ENCODE assay signal across 8 mouse cellular contexts in the genomic region with DNA sequence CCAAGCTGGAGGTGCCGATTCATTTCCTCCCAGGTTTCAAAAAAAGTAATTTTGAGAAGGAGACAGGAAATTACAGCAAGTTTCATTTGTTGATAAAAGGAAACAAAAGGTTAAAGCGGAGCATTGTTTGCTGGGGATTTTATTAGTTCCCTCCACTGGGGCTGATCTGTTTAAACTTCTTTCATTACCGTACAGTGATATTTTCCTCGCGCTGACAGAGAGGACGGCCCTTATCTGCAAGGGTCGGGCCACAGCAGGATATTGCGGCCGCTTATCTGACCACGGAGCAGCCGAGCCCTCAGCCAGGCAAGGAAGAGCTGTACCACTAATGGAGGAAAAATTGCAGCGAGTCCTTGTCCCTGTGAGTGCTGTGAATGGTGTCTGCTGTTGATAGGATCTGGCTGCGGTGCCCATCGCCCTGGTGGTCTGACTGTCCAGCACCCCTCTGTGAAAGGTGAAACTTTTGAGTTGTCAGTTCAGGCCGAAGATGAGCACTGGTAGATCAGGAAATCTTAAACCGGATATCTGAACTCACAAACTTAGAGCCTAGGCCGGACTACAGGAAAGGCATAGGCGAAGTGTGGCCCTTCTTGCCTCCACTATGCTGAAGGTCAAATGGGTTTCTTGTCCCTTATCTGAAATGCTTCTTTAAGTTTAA. TPM values are rescaled to one million over a fixed set of nuclear protein-coding genes. Genes with fewer than 3 reads are reported as not detected.
DNase-seq lines count a peak whose midpoint lies in the region; ATAC-seq and TF ChIP-seq lines count a peak whose summit lies in the region.

No protein-coding gene starts in this region.

- TF ChIP-seq POLR2A in MEL (IDR thresholded peaks at IDR 0.05; ENCODE audit: control insufficient read depth in 1 of 2, insufficient read depth in 1 of 2, low read depth in 1 of 2, low read length in 2 of 2, poor library complexity in 1 of 2) = no peak
- TF ChIP-seq POLR2A in myocyte (IDR thresholded peaks at IDR 0.05; ENCODE audit: insufficient read length, low read depth) = no peak

- ATAC-seq in heart, embryonic 14.5 days (ENCODE audit: insufficient number of reproducible peaks, insufficient read depth, low FRiP score, low read depth) = peak; percentile 74
- ATAC-seq in limb, embryonic 13.5 days (ENCODE audit: low FRiP score, low read depth) = 0 out of 2 replicates have a peak, but pooled peaks have one; percentile 14

- peak overlapping the region; percentile 15; the same call in 1 of the 2 replicates for H3K9ac ChIP-seq in MEL (ENCODE audit: control insufficient read depth, low read depth, low read length, poor library complexity, severe bottlenecking)
- H3K9ac ChIP-seq in heart, embryonic 14.5 days (ENCODE audit: low read length) = peak overlapping the region; percentile 66
- peak overlapping the region; percentile 31; the same call in 1 of the 2 replicates for H3K9ac ChIP-seq in limb, embryonic 13.5 days

- H3K9me3 ChIP-seq in MEL (replicated peaks; ENCODE audit: insufficient read depth, low read length) = no peaks in the 10 kb centered on the region
- H3K9me3 ChIP-seq in heart, embryonic 14.5 days (ENCODE audit: control insufficient read depth, low read length) = no peaks in the 10 kb centered on the region
- H3K9me3 ChIP-seq in limb, embryonic 13.5 days = no peaks in the 10 kb centered on the region

- peak overlapping the region; percentile 48 for H3K27ac ChIP-seq in MEL (ENCODE audit: control insufficient read depth, low read depth, low read length)
- H3K27ac ChIP-seq in heart, embryonic 14.5 days (replicated peaks in 1 of 2; ENCODE audit: control insufficient read depth in 1 of 2, insufficient read depth in 1 of 2, low read depth in 2 of 2, low read length in 2 of 2) = peak overlapping the region; percentile 80 to 84
- H3K27ac ChIP-seq in limb, embryonic 13.5 days = peak overlapping the region; percentile 83

- TF ChIP-seq RAD21 in MEL (IDR thresholded peaks at IDR 0.05; ENCODE audit: low read depth, low read length) = no peak

- DNase-seq in CD4-positive, CD25-positive, alpha-beta regulatory T cell, adult 2 months (ENCODE audit: low read depth, low spot score) = peak; percentile 42
- peak; percentile 94 for DNase-seq in MEL (ENCODE audit: low read depth, low spot score)
- no peak for DNase-seq in T-cell, adult 2 months (ENCODE audit: low spot score)
- no peak for DNase-seq in thymus, adult 18-20 months
- DNase-seq in Muller cell, postnatal 12 days (ENCODE audit: inconsistent ontology term) = no peak

- H3ac ChIP-seq in myocyte (ENCODE audit: control insufficient read depth, insufficient read length) = no peak overlapping the region

- H3K4me1 ChIP-seq in MEL (ENCODE audit: control insufficient read depth in 1 of 2, insufficient read depth in 2 of 2, low read length in 2 of 2) = peaks cover 18 to 39% of the 10 kb centered on the region in 2 experiments
- peaks cover 30 to 72% of the 10 kb centered on the region in 2 experiments for H3K4me1 ChIP-seq in heart, embryonic 14.5 days (ENCODE audit: control insufficient read depth in 2 of 2, insufficient read depth in 2 of 2, low read length in 2 of 2)
- peaks cover 56% of the 10 kb centered on the region for H3K4me1 ChIP-seq in limb, embryonic 13.5 days

- H3K4me3 ChIP-seq in MEL (ENCODE audit: control insufficient read depth in 1 of 2, insufficient read depth in 1 of 2, low read depth in 2 of 2, low read length in 2 of 2) = peak overlapping the region; percentile 31 to 32; a peak in 3 of 4 replicates
- no peak overlapping the region for H3K4me3 ChIP-seq in heart, embryonic 14.5 days (ENCODE audit: control insufficient read depth in 1 of 2, insufficient read depth in 1 of 2, low read depth in 1 of 2, low read length in 2 of 2)
- no peak overlapping the region for H3K4me3 ChIP-seq in limb, embryonic 13.5 days
- H3K4me3 ChIP-seq in myocyte = no peak overlapping the region

- H3K36me3 ChIP-seq in MEL (ENCODE audit: control insufficient read depth in 1 of 2, insufficient read depth in 2 of 2, low read length in 2 of 2) = peaks cover 0 to 43% of the 10 kb centered on the region in 2 experiments; a peak in 2 of 4 replicates
- H3K36me3 ChIP-seq in heart, embryonic 14.5 days (ENCODE audit: control insufficient read depth, insufficient read depth, low read length) = no peaks in the 10 kb centered on the region
- no peaks in the 10 kb centered on the region for H3K36me3 ChIP-seq in limb, embryonic 13.5 days
- no peaks in the 10 kb centered on the region for H3K36me3 ChIP-seq in myocyte (ENCODE audit: control insufficient read depth, insufficient read depth)

- H3K27me3 ChIP-seq in MEL (ENCODE audit: control insufficient read depth in 1 of 2, insufficient read depth in 2 of 2, low read length in 2 of 2) (peaks cover 3 to 13% of the 10 kb centered on the region in 2 experiments; a peak in 3 of 4 replicates), myocyte (ENCODE audit: control insufficient read depth, insufficient read depth, insufficient read length) (no peaks in the 10 kb centered on the region)
- no peaks in the 10 kb centered on the region for H3K27me3 ChIP-seq in heart, embryonic 14.5 days (ENCODE audit: control insufficient read depth, insufficient read depth, low read length)
- H3K27me3 ChIP-seq in limb, embryonic 13.5 days = no peaks in the 10 kb centered on the region

- no peak for TF ChIP-seq CTCF in MEL (IDR thresholded peaks at IDR 0.05 in 2 of 3, conservative IDR thresholded peaks at IDR 0.05 in 1 of 3; ENCODE audit: control insufficient read depth in 1 of 3, insufficient read depth in 1 of 3, low read depth in 2 of 3, low read length in 3 of 3, poor library complexity in 1 of 3, severe bottlenecking in 1 of 3)

- peak overlapping the region; percentile 47 for H3K4me2 ChIP-seq in heart, embryonic 14.5 days (ENCODE audit: low read length)
- peak overlapping the region; percentile 45 for H3K4me2 ChIP-seq in limb, embryonic 13.5 days (replicated peaks)
- peak overlapping the region; percentile 76 for H3K4me2 ChIP-seq in myocyte (ENCODE audit: low read depth)

- TF ChIP-seq EP300 in MEL (IDR thresholded peaks at IDR 0.05; ENCODE audit: low read depth in 1 of 2, low read length in 2 of 2) = peak; percentile 98

- no peaks in the 10 kb centered on the region for H3K79me2 ChIP-seq in MEL (ENCODE audit: control insufficient read depth, insufficient read depth, low read length, poor library complexity)
- no peaks in the 10 kb centered on the region for H3K79me2 ChIP-seq in myocyte (ENCODE audit: control insufficient read depth, insufficient read depth)

- WGBS in heart, embryonic 14.5 days = 5% methylated on average over 18 of the region's 18 CpGs
- WGBS in limb, embryonic 13.5 days = 43% methylated on average over 18 of the region's 18 CpGs

TF ChIP-seq in MEL, 35 proteins besides CTCF, POLR2A, EP300 and RAD21 (continues in another document):
- TF ChIP-seq MXI1 (IDR thresholded peaks at IDR 0.05; ENCODE audit: low read depth, low read length) (peak; percentile 74; the same call in 1 of the 2 replicates), POLR2AphosphoS5 (IDR thresholded peaks at IDR 0.05; ENCODE audit: borderline replicate concordance, low read depth, low read length) (no peak), JUND (IDR thresholded peaks at IDR 0.05; ENCODE audit: low read depth, low read length) (no peak), USF2 (IDR thresholded peaks at IDR 0.05; ENCODE audit: borderline replicate concordance in 1 of 2, insufficient read depth in 1 of 2, low read depth in 1 of 2, low read length in 2 of 2) (no peak), CHD2 (IDR thresholded peaks at IDR 0.05; ENCODE audit: low read length) (no peak), MAFK (IDR thresholded peaks at IDR 0.05; ENCODE audit: borderline replicate concordance, low read depth, low read length) (peak; percentile 97), POLR2AphosphoS2 (IDR thresholded peaks at IDR 0.05; ENCODE audit: low read length) (no peak), SIN3A (IDR thresholded peaks at IDR 0.05; ENCODE audit: low read length) (peak; percentile 76), ELF1 (IDR thresholded peaks at IDR 0.05; ENCODE audit: low read depth, low read length) (no peak), E2F4 (IDR thresholded peaks at IDR 0.05; ENCODE audit: borderline replicate concordance, low read depth, low read length) (no peak), KAT2A (conservative IDR thresholded peaks at IDR 0.05; ENCODE audit: low read depth, low read length) (no peak; the same call in 1 of the 2 replicates), USF1 (IDR thresholded peaks at IDR 0.05; ENCODE audit: low read depth, low read length) (no peak), UBTF (IDR thresholded peaks at IDR 0.05; ENCODE audit: borderline replicate concordance, insufficient read depth, low read depth, low read length) (no peak)

TF ChIP-seq in myocyte, 11 proteins besides CTCF, POLR2A, EP300 and RAD21:
- TF ChIP-seq POLR2AphosphoS2 (IDR thresholded peaks at IDR 0.05; ENCODE audit: insufficient read length, low read depth) (no peak), REST (IDR thresholded peaks at IDR 0.05; ENCODE audit: insufficient read depth, insufficient read length) (no peak), MAX (IDR thresholded peaks at IDR 0.05; ENCODE audit: low read depth) (no peak), MYOD1 (IDR thresholded peaks at IDR 0.05; ENCODE audit: control insufficient read depth in 1 of 3, insufficient read length in 2 of 3, low read depth in 2 of 3) (peak in 1 of 3 experiments; percentile 15), TCF12 (IDR thresholded peaks at IDR 0.05; ENCODE audit: insufficient read depth, poor library complexity, severe bottlenecking) (no peak), CEBPB (IDR thresholded peaks at IDR 0.05; ENCODE audit: insufficient read depth, poor library complexity, severe bottlenecking) (no peak), MYOG (IDR thresholded peaks at IDR 0.05; ENCODE audit: control insufficient read depth in 1 of 3, insufficient read depth in 1 of 3, insufficient read length in 2 of 3, low read depth in 2 of 3) (peak in 2 of 3 experiments; percentile 59 to 83), SRF (IDR thresholded peaks at IDR 0.05; ENCODE audit: control insufficient read depth, insufficient read length, low read depth) (no peak)

RNA-seq across cellular contexts. Expression of a gene that starts 28.1 kb away (rescaled TPM):
- 57.8 and 59.9 TPM in 2 replicates for total RNA-seq in MEL (2012; rRNA removed)
- polyA plus RNA-seq in MEL (2012; ENCODE audit: insufficient read depth in 1 of 2, insufficient read length in 2 of 2, low read depth in 1 of 2, low replicate concordance in 2 of 2, missing spikeins in 1 of 2) (10 to 100 TPM; 34.2 to 51.2 TPM), myocyte (2012; fragmentation: generic; extraction: Trizol) (3.8 TPM)
- polyA plus RNA-seq in heart, embryonic 14.5 days (2014; fragmentation: Nextera tagmentation; extraction: Ambion mirVana) = 49.6 and 53.8 TPM in 2 replicates
- 53.9 and 57.4 TPM in 2 replicates for polyA plus RNA-seq in limb, embryonic 13.5 days (2015; fragmentation: Nextera tagmentation; extraction: Ambion mirVana)

Comparison
In these comparisons a context has a peak if more than half of its experiments do, and no peak if none do; other contexts are left out.
1. DNase-seq: peak in CD4-positive, CD25-positive, alpha-beta regulatory T cell, adult 2 months (single experiment) and MEL (single experiment); none in T-cell, adult 2 months (single experiment), thymus, adult 18-20 months (0 of 2) and Muller cell, postnatal 12 days (single experiment).
2. H3K4me3 ChIP-seq: peak in MEL (2 of 2); none in heart, embryonic 14.5 days (0 of 2), limb, embryonic 13.5 days (single experiment) and myocyte (single experiment).
3. H3K9ac ChIP-seq: peak in every context shown above with its lines; median percentile 66 in heart, embryonic 14.5 days; 31 in limb, embryonic 13.5 days; 15 in MEL.
4. Peak in every context shown above with its lines, with median percentiles within 50 percentile points of each other: H3K27ac ChIP-seq and H3K4me2 ChIP-seq.